Mouse (Mus musculus): Measurements from ENCODE around the gene Tmx4.
"Not testable (repeated sequence)": the region's sequence is repeated elsewhere in the genome, so short reads cannot be mapped to it uniquely, and the experiment has no call there.

The Tmx4 gene

DNA sequence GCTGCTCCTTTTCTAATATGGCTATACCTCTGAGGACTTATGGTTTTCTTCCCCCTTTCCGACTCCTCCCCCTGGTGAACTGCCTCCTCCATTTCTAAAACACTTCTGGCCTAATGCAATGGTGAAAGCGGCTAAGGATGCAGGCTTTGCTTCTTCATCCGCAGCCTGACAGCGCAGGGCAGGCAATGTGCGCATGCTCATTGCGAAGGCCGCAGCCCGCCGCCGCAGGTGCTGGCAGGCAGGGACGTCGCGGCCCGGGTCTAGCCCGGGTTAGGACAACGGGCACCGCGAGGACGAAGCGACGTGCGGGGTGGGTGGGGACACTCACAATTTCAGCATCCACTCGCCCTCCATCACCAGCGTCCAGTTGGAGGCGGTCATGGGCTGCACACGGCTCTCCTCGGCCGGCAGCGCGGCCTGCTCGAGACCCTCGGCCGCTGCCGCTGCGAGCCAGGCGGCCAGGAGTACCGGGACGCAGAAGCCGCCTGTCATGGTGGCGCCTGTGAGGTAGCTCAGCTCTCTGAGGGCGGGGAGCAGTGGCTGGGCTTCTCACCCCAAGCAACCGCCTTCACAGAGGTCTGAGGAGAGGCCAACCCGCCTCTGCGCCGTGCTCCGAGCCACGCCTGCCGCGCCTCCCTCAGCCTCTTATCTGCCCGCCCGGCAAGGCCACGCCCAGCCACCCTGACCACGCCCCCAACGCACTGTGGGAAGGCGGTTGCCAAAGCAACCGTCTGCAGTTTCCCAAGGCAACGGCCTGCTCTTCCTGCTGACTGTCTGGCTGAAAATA lies at the start of gene Tmx4:
Gene Tmx4 (minus strand): TSS at position 632 of the 787 bp plus-strand sequence.
- peak; percentile 99 to 100 for DNase-seq

DNA sequence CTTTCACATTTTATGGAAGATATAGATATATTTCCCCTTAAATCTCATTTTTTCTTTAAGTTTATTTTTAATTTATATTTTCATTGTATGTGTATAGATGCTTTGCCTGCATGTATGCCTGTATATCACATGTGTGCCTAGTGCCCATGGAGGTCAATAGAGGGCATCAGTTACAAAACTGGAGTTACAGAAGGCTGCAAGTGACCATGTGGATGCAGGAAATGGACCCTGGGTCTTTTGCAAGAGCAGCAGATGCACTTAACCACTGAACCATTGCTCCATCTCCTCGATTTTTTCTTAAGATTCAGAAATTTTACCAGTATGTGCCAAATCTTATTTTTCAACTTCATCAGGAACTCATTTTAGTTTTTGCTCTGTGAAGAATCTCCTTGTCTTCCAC lies 48.2 kb upstream of the Tmx4 start:
- no peak for DNase-seq

DNA sequence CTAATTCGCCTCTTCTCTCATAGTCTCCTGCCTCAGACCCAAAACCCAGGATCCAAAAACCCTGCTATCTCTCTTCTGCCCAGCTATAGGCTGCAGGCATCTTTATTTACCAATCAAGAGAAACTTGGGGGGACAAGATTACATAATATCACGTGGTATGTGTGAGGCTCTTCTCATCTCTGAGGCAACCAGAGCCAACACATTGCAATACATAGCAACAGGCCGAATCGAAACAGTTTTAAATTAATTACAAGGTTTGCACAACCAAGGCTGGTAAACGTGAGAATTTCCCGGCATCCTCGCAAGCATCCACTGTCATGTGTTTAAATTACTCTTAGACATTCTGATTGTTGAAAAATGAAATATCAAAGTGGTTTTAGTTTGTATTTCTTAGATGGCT lies 47.1 kb upstream of the Tmx4 start:
- DNase-seq = no peak

DNA sequence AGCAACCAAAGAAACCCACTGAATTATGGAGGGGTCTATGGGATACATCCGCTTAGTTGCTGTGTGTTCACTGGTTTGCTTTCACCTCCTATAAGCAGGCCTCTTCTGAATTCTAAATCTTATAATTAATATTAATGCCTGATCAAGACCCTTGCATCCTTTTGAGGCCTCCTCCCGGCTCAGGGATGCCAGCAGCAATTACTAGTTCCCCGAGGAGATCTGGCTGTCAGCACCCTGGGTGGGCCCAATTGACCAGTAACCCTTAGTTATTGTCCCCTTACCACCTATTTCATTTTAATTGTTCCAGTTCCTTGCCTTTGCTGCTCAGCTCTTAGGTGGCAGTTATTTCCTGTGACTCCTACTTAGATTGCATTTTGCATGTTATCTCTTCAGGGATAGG lies 38.4 kb upstream of the Tmx4 start:
- DNase-seq = no peak

DNA sequence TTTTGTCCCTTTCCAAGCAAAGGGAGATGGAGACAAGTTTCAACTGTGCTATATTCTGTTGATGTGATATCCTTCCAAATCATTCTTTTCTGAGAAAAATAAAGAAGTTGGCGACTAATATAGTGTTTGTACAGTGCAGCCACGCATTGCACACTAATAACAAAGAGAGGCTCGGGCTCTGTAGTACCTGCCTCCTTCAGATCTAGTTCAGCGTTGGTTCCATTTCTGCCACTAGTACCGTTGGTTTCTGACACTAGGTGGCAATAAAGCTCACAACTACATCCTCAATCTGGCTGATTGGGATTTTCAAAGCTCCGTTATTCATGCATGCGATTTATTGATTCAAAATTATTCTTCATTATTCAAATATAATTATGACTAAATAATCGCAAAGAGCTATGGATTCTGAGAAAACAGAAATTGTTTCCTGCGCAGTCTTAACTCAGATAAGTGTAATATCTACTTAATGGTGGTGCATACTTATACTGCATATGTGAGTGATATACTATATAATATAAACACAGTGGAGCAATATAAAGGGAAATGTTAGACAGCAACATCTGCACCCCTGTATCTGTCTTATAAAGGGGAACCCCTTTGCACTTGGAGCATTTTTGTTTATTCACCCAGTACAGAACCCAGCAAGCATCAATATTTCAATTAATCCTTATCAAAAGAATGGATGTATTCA lies 37.5 kb upstream of the Tmx4 start:
- DNase-seq = peak in 1 of 2 experiments; percentile 37

DNA sequence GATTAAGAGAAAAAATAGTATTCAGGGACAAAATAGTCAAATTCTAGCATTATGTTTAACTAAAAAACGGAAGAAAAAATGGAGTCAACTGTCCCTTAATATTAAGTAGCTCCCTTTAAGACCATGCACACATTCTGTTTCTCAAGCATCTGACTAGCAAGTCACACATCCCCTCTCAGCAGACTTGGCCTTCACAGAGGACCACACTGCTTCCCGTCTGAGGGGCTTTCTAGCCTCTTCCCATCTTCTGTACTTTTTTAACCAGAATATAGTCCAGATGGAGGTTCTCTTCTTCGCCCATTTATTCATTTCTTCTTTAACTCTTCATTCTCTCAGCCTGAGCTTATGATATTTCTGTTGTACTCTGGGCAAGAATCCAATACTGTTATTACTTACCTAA lies 35.6 kb upstream of the Tmx4 start:
- no peak for DNase-seq

DNA sequence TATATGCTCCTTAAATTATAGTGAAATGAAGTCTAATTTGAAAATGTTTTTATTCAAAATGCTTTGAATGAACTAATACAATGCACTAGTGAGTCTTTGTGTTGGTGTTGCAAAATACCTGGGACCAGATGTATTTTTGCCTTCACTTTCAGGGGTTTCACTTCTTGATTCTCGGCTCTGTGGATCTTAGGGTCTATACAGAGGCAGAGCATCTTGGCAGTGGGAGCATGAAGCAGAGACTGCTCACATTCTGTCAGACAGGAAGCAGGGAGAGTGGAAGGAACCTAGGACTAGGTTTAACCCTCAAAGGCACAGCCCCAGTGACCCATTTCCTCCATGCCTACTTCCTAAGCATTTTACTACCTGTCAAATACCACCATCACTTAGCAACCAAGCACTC lies 31.5 kb upstream of the Tmx4 start:
- DNase-seq = no peak

DNA sequence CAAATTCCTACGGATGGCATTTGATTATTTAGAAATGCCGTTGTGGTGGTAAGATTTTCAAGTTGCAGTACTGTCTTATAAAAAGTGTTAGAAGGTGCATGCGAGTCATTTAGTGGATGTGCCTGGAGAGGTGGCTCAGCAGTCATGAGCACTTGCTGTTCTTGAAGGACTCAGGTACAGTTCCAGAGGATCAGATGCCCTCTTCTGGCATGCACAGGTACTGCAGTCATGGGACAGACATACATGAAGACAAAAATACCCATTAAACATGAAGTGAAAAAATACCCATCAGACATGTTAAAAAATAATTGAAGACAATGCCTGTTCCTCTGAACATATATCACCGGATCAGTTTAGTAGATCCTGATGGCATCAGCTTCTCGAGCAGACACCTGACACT lies 29.7 kb upstream of the Tmx4 start:
- DNase-seq = peak; percentile 46 to 78

DNA sequence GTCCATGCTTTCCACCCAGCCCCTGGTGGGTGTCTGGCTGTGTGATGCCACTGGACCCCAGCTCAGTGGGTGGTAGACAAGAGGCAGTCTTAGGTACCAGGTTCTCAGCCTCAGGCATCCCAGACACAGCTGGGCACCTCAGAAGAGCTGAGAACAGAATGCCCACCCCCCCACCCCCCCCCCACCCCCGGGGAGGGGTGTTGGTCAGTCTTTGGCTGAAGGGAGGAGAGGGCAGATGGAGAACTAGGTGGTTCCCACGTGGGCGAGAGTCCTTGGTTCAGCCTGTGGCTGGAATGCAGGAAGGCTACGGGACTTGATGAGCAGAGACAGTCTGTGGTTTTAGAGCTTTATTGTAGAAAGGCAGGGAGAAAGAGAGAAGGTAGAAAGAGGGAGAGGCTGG lies 12.5 kb upstream of the Tmx4 start:
- peak in 1 of 2 experiments; percentile 36 for DNase-seq

DNA sequence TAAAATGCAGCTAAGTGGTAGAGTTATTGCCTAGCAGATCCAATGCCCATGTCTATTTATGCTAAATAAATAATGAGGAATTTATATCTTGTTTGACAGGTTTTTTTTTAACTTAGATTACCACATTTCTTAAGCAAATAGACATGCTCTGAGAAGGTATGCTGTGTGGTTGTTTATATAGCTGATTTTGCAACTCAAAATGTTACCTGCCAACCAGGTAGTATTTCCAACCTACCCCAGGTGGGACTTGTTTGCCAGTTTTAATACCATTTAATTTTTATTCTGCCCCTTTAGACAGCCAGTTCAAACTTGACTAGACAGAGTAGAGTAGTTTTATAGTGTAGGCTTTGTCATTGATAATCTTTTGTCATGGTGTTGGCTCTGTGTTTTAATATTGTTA lies 10.7 kb upstream of the Tmx4 start:
- no peak for DNase-seq

DNA sequence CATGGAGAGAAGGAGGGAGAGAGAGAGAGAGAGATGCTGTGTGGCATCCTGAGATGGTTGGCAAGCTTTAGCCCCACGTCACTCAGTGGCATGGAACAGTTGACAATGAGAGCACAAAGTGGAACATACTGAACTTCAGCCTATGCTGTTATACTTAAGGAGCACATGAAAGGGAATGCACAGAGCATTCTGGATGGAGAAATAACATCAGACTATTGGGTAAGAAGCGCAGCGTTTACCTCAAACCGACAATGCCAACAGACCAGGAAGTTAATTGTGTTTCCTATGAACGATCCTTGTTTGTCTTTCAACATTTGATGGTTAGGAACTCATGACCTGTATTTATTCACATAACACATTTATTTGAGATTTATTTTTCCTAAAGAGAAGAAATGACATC lies 8.8 kb upstream of the Tmx4 start:
- DNase-seq = no peak

DNA sequence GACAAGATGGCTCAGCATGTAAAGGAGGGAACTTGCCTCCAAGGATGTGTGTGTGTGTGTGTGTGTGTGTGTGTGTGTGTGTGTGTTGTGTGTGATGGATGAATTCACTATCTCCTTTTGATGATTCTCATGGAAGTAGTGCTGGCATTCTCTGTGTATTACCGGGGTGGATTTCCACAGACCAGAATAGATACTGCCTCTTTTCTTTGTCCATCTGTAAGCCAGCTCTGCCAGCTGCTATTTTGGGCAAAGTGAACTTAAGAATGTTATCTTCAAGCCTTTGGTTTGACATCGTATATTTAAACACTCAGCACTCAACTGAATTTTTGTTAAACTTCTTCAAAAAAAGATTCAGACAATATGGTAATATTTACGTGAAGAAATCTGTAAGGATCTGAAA lies 5.1 kb upstream of the Tmx4 start:
- DNase-seq = no peak

DNA sequence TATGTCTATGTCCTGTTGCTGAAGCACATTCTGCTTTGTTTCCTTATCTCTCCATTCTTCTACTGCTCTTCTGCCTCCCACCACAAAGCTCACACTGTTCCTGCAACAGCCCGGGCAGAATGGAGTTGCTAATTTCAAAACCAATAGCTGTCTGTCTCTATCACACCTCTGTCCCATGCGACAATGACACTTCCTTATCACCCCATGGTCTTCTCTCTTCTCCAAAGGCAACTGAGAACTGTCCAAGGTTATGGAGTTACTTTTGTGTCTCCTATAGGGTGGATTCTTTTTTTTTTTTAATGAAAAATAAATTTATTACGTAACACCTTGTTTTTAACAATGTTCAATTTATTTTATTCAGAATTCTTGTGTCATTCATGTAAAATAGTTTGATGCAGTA lies 1.8 kb upstream of the Tmx4 start:
- DNase-seq = no peak

DNA sequence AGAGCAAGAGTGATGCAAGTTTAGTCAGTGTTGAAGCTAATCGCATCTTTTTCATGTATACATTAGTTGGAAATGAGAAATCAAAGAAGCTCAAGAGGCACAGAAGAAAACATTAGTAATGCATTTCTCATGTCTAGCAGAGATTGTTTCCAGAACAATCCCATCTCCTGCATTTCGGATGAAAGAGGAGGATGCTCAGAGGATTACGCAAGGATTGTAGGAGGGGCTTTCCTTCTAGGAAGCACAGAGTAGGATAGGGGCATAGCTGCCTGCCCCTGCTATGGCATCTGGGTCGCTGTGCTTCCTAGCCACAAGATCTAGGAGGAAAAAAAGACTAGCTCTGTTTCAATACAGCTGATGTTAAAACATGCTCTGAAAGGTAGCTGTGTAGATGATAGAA lies 1.2 kb upstream of the Tmx4 start:
- DNase-seq = no peak

DNA sequence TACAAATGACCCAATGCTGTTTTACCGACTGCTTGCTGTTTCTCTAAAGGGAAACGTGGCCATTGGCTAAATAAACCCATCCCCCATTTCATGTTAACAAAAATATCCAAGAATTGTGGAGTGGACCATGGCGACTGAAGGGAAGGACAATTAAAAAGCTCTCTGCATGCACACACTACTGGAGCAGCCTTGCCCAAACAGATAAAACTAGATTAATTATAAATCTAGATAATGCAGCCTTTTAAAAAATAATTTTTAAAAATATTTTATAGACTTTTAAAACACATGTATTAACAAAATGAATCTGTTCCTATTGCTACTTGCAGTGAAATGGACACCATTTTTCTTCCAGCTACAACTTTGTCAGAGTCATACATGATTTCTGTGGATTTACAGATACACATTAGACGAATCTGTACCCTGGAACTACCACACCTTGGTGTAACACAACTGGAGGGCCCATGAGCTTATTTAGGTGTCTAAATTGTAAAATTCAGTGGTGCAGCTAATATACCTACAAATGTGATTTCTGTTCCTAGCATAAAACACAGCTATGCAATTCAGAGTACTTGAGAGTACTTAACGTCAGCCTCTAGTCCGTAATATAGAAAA lies 462 bp upstream of the Tmx4 start:
- DNase-seq = no peak

DNA sequence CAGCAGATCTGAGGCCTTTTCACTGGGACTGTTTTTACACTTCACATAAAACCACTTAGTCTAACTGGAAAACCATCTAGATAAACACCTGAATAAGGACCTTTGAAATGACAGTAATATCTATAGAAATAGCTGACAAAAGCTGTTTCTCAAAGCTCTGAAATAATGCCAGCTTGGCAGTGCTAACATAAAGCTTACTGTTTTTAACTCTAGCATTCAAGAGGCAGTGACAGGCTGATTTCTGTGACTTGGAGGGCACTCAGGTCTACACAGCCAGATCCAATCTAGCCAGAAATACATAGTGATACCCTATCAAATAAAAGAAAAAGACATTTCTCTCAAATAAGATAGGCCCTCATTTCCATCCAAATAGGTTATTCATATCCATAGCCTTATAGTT lies 1.6 kb downstream of the Tmx4 start:
- no peak for DNase-seq

DNA sequence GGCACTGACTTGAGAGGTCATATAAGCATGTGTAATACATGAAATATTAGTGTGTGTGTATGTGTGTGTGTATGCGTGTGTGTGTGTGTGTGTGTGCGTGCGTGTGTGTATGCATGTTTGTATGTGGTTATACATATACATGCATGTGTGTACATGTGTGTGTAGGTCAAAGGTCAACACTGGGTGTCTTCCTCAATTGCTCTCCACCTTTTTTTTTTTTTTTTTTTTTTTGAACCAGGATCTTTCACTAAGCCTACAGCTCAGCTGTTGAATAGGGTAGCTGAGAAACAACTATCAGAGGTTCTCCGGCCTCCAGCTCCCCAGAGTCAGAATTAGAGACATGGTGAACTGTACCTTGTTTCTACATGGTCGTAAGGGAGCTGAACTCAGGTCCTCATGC lies 2.6 kb downstream of the Tmx4 start:
- DNase-seq = no peak

DNA sequence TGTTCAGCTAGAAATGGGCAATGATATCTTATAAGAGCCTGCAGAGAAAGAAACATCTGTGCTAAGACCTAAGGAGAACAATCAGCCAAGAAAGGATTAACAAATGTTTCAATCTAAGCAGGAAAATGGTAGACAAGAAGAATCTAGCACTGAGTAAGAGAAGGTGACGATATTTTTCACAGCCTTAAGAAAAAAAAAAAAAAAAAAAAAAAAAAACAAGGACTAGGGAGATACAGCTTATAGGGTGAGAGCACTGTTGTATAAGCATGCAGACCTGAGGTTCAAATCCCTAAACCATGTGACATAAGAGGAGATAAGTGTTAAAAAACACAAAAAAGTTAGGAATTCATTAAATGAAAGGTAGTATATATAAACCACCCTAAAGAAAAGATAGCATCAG lies 3.5 kb downstream of the Tmx4 start:
- no peak for DNase-seq

DNA sequence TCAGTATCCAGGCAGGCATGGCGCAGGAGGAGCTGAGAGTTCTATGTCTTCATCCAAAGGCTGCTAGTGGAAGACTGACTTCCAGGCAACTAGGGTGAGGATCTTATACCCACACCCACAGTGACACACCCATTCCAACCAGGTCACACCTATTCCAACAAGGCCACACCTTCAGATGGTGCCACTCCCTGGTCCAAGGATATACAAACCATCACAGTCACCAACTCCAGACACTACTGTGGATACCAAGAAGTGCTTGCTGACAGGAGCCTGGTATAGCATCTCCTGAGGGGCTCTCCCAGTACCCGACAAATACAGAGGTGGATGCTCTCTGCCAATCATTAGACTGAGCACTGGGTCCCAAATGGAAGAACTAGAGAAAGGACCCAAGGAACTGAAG lies 15.4 kb downstream of the Tmx4 start:
- DNase-seq = not testable (repeated sequence)

DNA sequence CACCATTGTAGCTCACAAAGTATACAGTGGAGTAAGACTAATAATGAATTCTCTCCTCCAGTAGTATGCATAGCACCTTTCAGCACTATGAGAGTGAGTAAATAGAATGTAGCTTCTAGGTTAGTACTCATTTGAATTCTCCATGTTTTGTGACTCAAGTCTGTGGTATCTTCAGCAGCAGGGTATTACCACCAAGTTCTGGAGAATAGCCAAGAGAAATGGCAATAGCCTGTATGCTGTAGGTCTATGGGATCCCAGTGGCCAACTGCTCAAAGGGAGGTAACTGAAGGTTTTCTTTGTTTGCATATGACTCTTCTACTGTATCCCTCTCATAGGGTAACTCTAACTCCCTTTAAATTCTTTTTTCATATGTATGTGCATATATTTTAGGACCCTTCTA lies 39.0 kb downstream of the Tmx4 start:
- no peak for DNase-seq

DNA sequence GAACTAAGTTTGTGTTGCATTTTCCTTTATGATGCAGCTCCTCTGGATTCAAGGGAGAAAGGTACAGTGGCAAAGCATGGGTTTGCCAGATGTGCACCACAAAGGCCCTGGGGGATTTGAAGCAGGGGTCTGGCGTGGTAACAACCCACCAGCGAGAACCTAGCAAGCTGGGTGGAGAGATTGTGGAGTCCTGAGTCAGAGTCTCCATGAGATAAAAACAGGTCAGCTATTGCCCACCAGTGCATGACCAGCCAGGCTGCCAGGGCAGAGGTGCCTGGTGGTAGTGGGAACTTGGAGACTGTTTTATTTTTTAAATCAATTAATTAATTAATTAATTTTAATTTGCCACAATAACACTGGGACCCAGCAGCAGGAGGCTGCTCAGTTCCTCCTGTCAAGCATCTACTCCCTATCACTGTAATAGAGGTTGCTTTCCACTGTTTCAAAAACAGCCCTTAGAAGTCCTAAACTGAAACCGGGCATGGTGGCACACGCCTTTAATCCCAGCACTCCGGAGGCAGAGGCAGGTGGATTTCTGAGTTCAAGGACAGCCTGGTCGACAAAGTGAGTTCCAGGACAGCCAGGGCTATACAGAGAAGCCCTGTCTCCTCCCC lies 52.8 kb downstream of the Tmx4 start:
- no peak for DNase-seq

DNA sequence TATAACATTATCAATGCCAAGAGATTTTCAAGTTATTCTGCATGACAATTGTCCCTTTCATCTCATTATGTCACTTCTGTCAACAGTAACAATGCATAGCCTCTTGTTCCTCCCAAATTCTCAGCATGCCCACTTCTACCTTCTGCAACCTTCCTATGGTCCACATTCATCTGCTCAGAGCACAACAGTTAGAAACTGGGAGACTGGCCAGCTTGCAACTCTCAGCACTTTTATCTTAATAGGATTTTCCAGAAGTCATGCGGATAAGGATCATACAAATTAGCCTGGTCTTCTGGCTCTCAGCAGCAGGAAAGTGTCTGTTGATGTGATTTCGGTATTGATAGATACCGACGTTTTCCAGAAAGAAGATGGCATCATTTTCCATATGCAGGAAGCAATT lies 58.7 kb downstream of the Tmx4 start:
- no peak for DNase-seq

DNA sequence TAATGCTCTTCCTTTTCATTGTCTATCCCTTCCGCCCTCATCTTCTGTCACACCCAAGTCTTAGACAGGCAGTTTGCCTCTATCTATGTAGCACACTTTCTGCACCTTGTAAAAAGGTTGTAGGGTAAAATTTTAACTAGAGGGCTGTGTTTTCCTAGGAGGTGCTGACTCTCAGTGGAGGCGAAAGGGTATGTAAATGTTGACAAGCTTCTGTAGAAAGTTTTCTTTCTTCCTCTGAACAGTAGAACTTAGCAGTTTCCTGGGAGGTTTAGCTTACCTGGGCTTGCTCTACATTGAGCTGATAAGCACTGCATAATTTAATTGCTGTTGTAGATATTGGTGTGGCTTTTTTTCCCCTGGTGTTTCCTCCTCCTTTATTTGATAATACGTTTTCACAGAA lies 84.5 kb downstream of the Tmx4 start:
- DNase-seq = no peak

DNA sequence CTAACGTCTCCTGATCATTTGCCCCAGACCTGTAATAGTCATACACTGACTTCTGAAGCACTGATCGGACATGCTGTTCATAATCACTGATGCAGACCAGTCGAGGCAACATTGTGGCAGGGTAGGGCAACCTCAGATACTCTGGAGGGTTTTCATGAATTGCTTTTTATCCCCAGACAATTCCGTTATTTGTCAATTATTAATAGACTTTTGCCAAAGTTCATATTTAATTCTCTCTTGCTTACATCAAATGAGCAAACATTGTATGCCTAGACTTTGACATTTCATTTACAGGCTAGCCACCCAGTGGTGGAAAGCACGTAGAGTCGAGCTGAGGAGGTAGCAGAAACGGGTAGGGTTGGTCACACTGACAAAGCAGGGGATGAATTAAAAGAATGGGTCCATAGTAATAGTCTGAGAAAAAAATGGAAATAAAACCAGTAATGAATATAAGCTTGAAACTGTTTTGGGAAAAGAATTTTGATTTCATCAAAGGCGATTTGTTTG lies 89.7 kb downstream of the Tmx4 start, which contains the start of gene Hao1:
Gene Hao1 (minus strand): TSS at position 148 of the 507 bp plus-strand sequence.
- DNase-seq = no peak

Data from kidney, postnatal 25 days (tissue).